Mouse (Mus musculus) C2C12 (cell line): ENCODE data around the gene Itgax.

Experiments
- CTCF ChIP-seq: IDR thresholded peaks from one replicate; pipeline ENCODE4 v1.5.1; 2011; ENCODE audit not compliant: control insufficient read depth, insufficient read depth, insufficient read length
- MAX ChIP-seq: IDR thresholded peaks from one replicate; pipeline ENCODE4 v1.6.1; 2011; ENCODE audit warnings: mild to moderate bottlenecking, control low read depth
- MYOD1 ChIP-seq: IDR thresholded peaks from one replicate; pipeline ENCODE4 v1.6.1; 2011; ENCODE audit warnings: low read depth; ENCODE audit not compliant: control insufficient read depth, insufficient read length
- USF1 ChIP-seq: IDR thresholded peaks from one replicate; pipeline ENCODE4 v1.6.1; 2011; ENCODE audit warnings: low read depth, mild to moderate bottlenecking, control low read depth, moderate library complexity

DNA sequence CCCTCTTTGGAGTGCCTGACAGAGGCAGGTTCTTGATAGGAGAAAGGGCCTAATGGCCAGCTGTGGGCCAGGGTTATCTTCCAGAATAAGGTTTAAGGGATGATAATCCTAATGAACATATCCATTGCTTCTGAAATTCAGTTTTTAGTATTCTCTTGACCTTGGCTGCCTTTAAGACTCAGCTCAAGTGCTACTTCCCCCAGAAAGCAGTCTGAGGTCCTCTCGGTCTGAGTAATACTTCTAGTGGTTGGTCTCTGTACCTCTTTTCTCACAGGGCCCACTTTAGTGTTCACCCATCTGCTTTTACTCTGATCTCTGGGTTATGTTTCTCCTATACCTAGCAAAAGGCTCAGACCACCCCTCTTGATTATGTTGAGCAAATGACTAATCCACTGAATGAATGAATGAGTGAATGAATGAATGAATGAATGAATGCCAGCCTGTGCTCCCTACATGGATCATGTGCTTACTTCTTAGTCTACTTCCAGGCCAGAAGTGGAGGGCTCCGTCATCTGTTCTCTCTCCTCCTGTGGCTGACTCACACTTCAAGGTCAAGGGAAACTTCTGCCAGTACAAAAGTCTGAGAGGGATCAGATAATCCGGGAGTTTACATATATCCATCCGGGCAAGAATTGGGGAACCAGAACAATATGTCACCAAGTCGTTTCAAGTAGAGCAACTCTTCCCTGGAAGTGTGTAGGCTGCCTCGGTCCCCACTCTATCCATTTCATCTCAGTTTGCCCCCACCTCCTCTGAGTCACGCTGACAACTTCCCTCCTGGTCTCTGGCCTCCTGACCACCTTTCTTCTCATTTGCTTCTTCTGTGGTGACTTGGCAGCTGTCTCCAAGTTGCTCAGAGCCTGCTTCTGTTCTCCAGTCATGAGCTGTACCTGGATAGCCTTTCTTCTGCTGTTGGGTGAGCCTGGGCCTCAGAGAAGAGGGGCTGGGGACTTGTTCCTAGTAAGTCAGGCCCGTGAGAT, at the start of gene Itgax:
- TF ChIP-seq CTCF (no peak), MYOD1 (no peak), MAX (no peak), USF1 (no peak)
